Mouse (Mus musculus) intestine, postnatal 0 days (tissue): ENCODE data around the gene Cmya5. TPM values are rescaled to one million over a fixed set of nuclear protein-coding genes. Genes with fewer than 3 reads are reported as not detected.

Source experiments
- ATAC-seq: fragments of 200-750 bp; cut with Nextera tagmentation; 2 replicates; pipeline ENCODE4 v1.8.0; 2017; ENCODE audit warnings: mild to moderate bottlenecking, moderate TSS enrichment, moderate library complexity
- H3K27ac ChIP-seq: fragments of 300-500 bp; sonication (generic); 2 replicates; pipeline ENCODE4 v1.5.1; 2014; ENCODE audit warnings: mild to moderate bottlenecking, low read depth, low read length, moderate library complexity
- H3K27me3 ChIP-seq: fragments of 300-500 bp; sonication (generic); replicated peaks from 2 replicates; pipeline ENCODE4 v1.6.1; 2014; ENCODE audit warnings: low read length, mixed read lengths; ENCODE audit not compliant: control insufficient read depth, insufficient read depth
- H3K36me3 ChIP-seq: fragments of 300-500 bp; sonication (generic); 2 replicates; pipeline ENCODE4 v1.6.1; 2014; ENCODE audit warnings: mild to moderate bottlenecking, moderate library complexity; ENCODE audit not compliant: control insufficient read depth, insufficient read depth
- H3K4me1 ChIP-seq: fragments of 300-500 bp; sonication (generic); replicated peaks from 2 replicates; pipeline ENCODE4 v1.6.1; 2014; ENCODE audit warnings: antibody characterized with exemption, low read length, mixed read lengths; ENCODE audit not compliant: control insufficient read depth, insufficient read depth
- H3K4me2 ChIP-seq: fragments of 300-500 bp; sonication (generic); replicated peaks from 2 replicates; pipeline ENCODE4 v1.6.1; 2014; ENCODE audit warnings: low read depth, mild to moderate bottlenecking, moderate library complexity
- H3K4me3 ChIP-seq: fragments of 300-500 bp; sonication (generic); 2 replicates; pipeline ENCODE4 v1.5.1; 2014; ENCODE audit warnings: low read depth, low read length
- H3K9ac ChIP-seq: fragments of 300-500 bp; sonication (generic); 2 replicates; pipeline ENCODE4 v1.6.1; 2014; ENCODE audit warnings: mild to moderate bottlenecking, low read depth, low read length
- H3K9me3 ChIP-seq: fragments of 300-500 bp; sonication (generic); 2 replicates; pipeline ENCODE4 v1.6.1; 2016; ENCODE audit warnings: mixed run types; ENCODE audit not compliant: control insufficient read depth
- CTCF ChIP-seq: sonication (generic); IDR thresholded peaks from 2 replicates; pipeline ENCODE4 v1.5.1; 2016; ENCODE audit warnings: low read depth, mild to moderate bottlenecking, control low read depth, antibody characterized with exemption, moderate library complexity
- WGBS: fragments of 180-500 bp; shearing (Covaris S2); extraction: QIAGEN DNeasy Blood & Tissue Kit; methylation state at CpG from one replicate; pipeline ENCODE4 v1.1.7; 2014; 5-methylcytosine and 5-hydroxymethylcytosine counted together
- polyA plus RNA-seq: library from polyadenylated mRNA; unstranded; fragments of >200 nt; fragmentation: Nextera tagmentation; extraction: Ambion mirVana; gene quantifications from 2 replicates; pipeline ENCODE4 v1.2.1, GENCODE M21; 2015

Gene Cmya5
- polyA plus RNA-seq, 1 experiment from 2014 or later: 0.04 TPM

GRCm38 (mm10) chr13:93060437-93060836 lies 84.1 kb downstream of the Cmya5 start:
- no peaks in the 10 kb centered on the region for H3K36me3 ChIP-seq
- H3K9ac ChIP-seq: no peak overlapping the region
- 83% methylated on average over 3 of the region's 3 CpGs for WGBS
- H3K27ac ChIP-seq: no peak overlapping the region
- H3K4me1 ChIP-seq: no peaks in the 10 kb centered on the region
- H3K9me3 ChIP-seq: no peaks in the 10 kb centered on the region
- H3K4me2 ChIP-seq: no peak overlapping the region
- no peak overlapping the region for H3K4me3 ChIP-seq
- no peak for TF ChIP-seq CTCF
- no peak for ATAC-seq
- no peaks in the 10 kb centered on the region for H3K27me3 ChIP-seq

- no peak for ATAC-seq
- Histone ChIP-seq H3K4me1 (no peaks in the 10 kb centered on the region), H3K4me2 (no peak overlapping the region), H3K4me3 (no peak overlapping the region), H3K27me3 (no peaks in the 10 kb centered on the region), H3K27ac (no peak overlapping the region), H3K9ac (no peak overlapping the region), H3K36me3 (no peaks in the 10 kb centered on the region), H3K9me3 (no peaks in the 10 kb centered on the region)
- WGBS: 69% methylated on average over 5 of the region's 5 CpGs
- TF ChIP-seq CTCF: no peak
Observed at GRCm38 (mm10) chr13:93058551-93059011, 85.9 kb downstream of the Cmya5 start.

GRCm38 (mm10) chr13:93057492-93058260 lies 86.8 kb downstream of the Cmya5 start:
- Histone ChIP-seq H3K9ac (no peak overlapping the region), H3K4me2 (no peak overlapping the region), H3K4me1 (no peaks in the 10 kb centered on the region), H3K27me3 (no peaks in the 10 kb centered on the region), H3K9me3 (no peaks in the 10 kb centered on the region), H3K36me3 (no peaks in the 10 kb centered on the region), H3K27ac (no peak overlapping the region), H3K4me3 (no peak overlapping the region)
- TF ChIP-seq CTCF: no peak
- 89% methylated on average over 7 of the region's 7 CpGs for WGBS
- no peak for ATAC-seq

GRCm38 (mm10) chr13:93056091-93056490 lies 88.4 kb downstream of the Cmya5 start:
- H3K4me1 ChIP-seq: no peaks in the 10 kb centered on the region
- no peak for TF ChIP-seq CTCF
- H3K27me3 ChIP-seq: no peaks in the 10 kb centered on the region

GRCm38 (mm10) chr13:93051483-93051882 lies 93.0 kb downstream of the Cmya5 start:
- Histone ChIP-seq H3K36me3 (no peaks in the 10 kb centered on the region), H3K4me1 (no peaks in the 10 kb centered on the region), H3K27ac (no peak overlapping the region), H3K4me3 (no peak overlapping the region), H3K9me3 (no peaks in the 10 kb centered on the region), H3K9ac (no peak overlapping the region), H3K4me2 (no peak overlapping the region), H3K27me3 (no peaks in the 10 kb centered on the region)
- 71% methylated on average over 5 of the region's 5 CpGs for WGBS
- no peak for ATAC-seq
- no peak for TF ChIP-seq CTCF

More at GRCm38 (mm10) chr13:93056091-93056490, 88.4 kb downstream of the Cmya5 start:
- H3K36me3 ChIP-seq: no peaks in the 10 kb centered on the region
- no peaks in the 10 kb centered on the region for H3K9me3 ChIP-seq
- no peak overlapping the region for H3K27ac ChIP-seq
- H3K4me3 ChIP-seq: no peak overlapping the region
- H3K4me2 ChIP-seq: no peak overlapping the region
- no peak for ATAC-seq
- no peak overlapping the region for H3K9ac ChIP-seq
- WGBS: 69% methylated on average over 1 of the region's 1 CpGs

GRCm38 (mm10) chr13:93041021-93041420 lies 103.5 kb downstream of the Cmya5 start:
- H3K4me3 ChIP-seq: no peak overlapping the region
- 65% methylated on average over 9 of the region's 9 CpGs for WGBS
- no peaks in the 10 kb centered on the region for H3K4me1 ChIP-seq
- H3K27me3 ChIP-seq: no peaks in the 10 kb centered on the region
- no peaks in the 10 kb centered on the region for H3K9me3 ChIP-seq
- ATAC-seq: no peak
- no peak for TF ChIP-seq CTCF
- H3K4me2 ChIP-seq: no peak overlapping the region
- H3K27ac ChIP-seq: no peak overlapping the region
- no peaks in the 10 kb centered on the region for H3K36me3 ChIP-seq
- H3K9ac ChIP-seq: no peak overlapping the region
